Mouse (Mus musculus) liver, embryonic 12.5 days (tissue): ENCODE data around the gene Nanog. TPM values are rescaled to one million over a fixed set of nuclear protein-coding genes. Genes with fewer than 3 reads are reported as not detected.

Experiments
- ATAC-seq: fragments of 200-750 bp; cut with Nextera tagmentation; 2 replicates; pipeline ENCODE4 v1.8.0; 2017; ENCODE audit warnings: moderate number of reproducible peaks, mild to moderate bottlenecking, moderate library complexity
- H3K27ac ChIP-seq: fragments of 300-500 bp; sonication (generic); 2 replicates; pipeline ENCODE4 v1.5.1; 2016; ENCODE audit warnings: mild to moderate bottlenecking
- H3K27me3 ChIP-seq: fragments of 300-500 bp; sonication (generic); replicated peaks from 2 replicates; pipeline ENCODE4 v1.6.1; 2016; ENCODE audit warnings: mild to moderate bottlenecking, moderate library complexity
- H3K36me3 ChIP-seq: fragments of 300-500 bp; sonication (generic); 2 replicates; pipeline ENCODE4 v1.6.1; 2016; ENCODE audit warnings: mild to moderate bottlenecking, moderate library complexity
- H3K4me1 ChIP-seq: fragments of 300-500 bp; sonication (generic); 2 replicates; pipeline ENCODE4 v1.6.1; 2016
- H3K4me2 ChIP-seq: fragments of 300-500 bp; sonication (generic); 2 replicates; pipeline ENCODE4 v1.6.1; 2016; ENCODE audit warnings: mild to moderate bottlenecking, moderate library complexity
- H3K4me3 ChIP-seq: fragments of 300-500 bp; sonication (generic); 2 replicates; pipeline ENCODE4 v1.5.1; 2016; ENCODE audit warnings: mild to moderate bottlenecking, moderate library complexity
- H3K9ac ChIP-seq: fragments of 300-500 bp; sonication (generic); 2 replicates; pipeline ENCODE4 v1.6.1; 2016; ENCODE audit warnings: mild to moderate bottlenecking, moderate library complexity
- H3K9me3 ChIP-seq: fragments of 300-500 bp; sonication (generic); replicated peaks from 2 replicates; pipeline ENCODE4 v1.6.1; 2016; ENCODE audit warnings: mild to moderate bottlenecking, moderate library complexity
- WGBS: fragments of 180-500 bp; shearing (Covaris S2); methylation state at CpG from one replicate; pipeline ENCODE4 v1.1.7; 2016; ENCODE audit not compliant: insufficient replicate concordance; 5-methylcytosine and 5-hydroxymethylcytosine counted together
- polyA plus RNA-seq: library from polyadenylated mRNA; unstranded; fragments of >200 nt; fragmentation: Nextera tagmentation; extraction: Ambion mirVana; gene quantifications from 2 replicates; pipeline ENCODE4 v1.2.1, GENCODE M21; 2016

Gene Nanog
- 0.12 TPM in 1 of 2 replicates, not detected in the other for polyA plus RNA-seq

DNA sequence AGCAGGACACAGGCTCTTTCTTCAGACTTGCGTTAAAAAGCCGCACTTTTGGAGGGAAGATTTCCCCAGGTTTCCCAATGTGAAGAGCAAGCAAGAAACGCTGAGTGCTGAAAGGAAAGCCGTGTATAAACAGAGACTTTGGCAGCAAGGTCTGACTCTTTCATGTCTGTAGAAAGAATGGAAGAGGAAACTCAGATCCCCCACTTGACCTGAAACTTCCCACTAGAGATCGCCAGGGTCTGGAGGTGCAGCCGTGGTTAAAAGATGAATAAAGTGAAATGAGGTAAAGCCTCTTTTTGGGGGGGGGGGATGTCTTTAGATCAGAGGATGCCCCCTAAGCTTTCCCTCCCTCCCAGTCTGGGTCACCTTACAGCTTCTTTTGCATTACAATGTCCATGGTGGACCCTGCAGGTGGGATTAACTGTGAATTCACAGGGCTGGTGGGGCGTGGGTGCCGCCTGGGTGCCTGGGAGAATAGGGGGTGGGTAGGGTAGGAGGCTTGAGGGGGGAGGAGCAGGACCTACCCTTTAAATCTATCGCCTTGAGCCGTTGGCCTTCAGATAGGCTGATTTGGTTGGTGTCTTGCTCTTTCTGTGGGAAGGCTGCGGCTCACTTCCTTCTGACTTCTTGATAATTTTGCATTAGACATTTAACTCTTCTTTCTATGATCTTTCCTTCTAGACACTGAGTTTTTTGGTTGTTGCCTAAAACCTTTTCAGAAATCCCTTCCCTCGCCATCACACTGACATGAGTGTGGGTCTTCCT lies at the start of gene Nanog:
Gene Nanog, plus strand, starts transcription at position 454 of the 765 bp plus-strand sequence.
- H3K36me3 ChIP-seq = no peaks in the 10 kb centered on the region
- no peak within 1 kb of the TSS for H3K4me2 ChIP-seq
- H3K27me3 ChIP-seq = peaks cover 31% of the 10 kb centered on the region
- H3K9ac ChIP-seq = no peak within 1 kb of the TSS
- no peaks in the 10 kb centered on the region for H3K4me1 ChIP-seq
- no peak within 1 kb of the TSS for H3K27ac ChIP-seq
- H3K9me3 ChIP-seq = no peaks in the 10 kb centered on the region
- H3K4me3 ChIP-seq = no peak within 1 kb of the TSS
- 20% methylated on average over 12 of the region's 12 CpGs for WGBS
- ATAC-seq = no peak

DNA sequence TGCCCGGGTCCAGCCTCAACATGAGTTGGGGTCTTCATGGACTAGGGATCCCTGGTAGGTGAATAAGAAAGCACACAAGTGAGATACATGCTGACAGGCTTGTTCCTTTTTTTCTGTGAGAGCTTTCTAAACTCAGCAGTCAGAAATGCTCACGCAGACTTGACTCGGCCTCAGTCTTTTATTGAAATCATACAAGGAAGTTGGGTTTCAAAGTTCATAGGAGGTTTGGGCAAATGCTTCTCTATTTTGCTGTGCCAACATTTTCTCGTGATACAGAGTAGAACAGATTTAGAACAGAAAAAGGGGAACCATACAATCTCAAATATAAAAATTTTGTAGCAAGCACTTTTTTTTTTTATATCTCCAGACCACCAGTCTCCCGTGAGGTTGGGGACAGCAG lies 49.7 kb upstream of the Nanog start:
- H3K36me3 ChIP-seq = no peaks in the 10 kb centered on the region
- no peak overlapping the region for H3K27ac ChIP-seq
- H3K9me3 ChIP-seq = no peaks in the 10 kb centered on the region
- peaks cover 9% of the 10 kb centered on the region; the same call in 1 of the 2 replicates for H3K27me3 ChIP-seq
- H3K4me2 ChIP-seq = no peak overlapping the region
- WGBS = 49% methylated on average over 5 of the region's 5 CpGs
- H3K9ac ChIP-seq = no peak overlapping the region
- no peak for ATAC-seq
- no peak overlapping the region for H3K4me3 ChIP-seq
- H3K4me1 ChIP-seq = no peaks in the 10 kb centered on the region

DNA sequence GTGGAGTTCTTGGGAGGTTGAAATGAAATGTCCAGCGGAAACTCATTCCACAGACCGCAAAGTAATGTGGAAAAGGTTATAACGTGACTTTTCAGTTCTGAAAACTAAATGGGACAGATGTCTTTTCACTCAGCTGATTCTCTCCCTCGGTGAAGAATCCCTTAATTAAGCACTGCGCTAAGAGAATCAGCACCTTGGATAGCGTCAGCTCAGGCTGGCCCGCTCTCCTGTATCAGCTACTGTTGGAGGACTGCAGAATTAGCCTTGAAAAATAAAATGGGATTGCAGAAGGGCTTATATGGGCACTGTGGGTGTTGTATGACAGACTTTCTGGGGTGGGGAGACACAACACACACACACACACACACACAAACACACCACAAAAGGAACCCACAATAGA lies 47.7 kb upstream of the Nanog start:
- Histone ChIP-seq H3K9me3 (no peaks in the 10 kb centered on the region), H3K36me3 (no peaks in the 10 kb centered on the region), H3K27ac (no peak overlapping the region), H3K27me3 (peaks cover 23% of the 10 kb centered on the region), H3K4me2 (no peak overlapping the region), H3K9ac (no peak overlapping the region), H3K4me1 (peaks cover 7% of the 10 kb centered on the region), H3K4me3 (no peak overlapping the region)
- WGBS = 11% methylated on average over 7 of the region's 7 CpGs
- ATAC-seq = no peak

DNA sequence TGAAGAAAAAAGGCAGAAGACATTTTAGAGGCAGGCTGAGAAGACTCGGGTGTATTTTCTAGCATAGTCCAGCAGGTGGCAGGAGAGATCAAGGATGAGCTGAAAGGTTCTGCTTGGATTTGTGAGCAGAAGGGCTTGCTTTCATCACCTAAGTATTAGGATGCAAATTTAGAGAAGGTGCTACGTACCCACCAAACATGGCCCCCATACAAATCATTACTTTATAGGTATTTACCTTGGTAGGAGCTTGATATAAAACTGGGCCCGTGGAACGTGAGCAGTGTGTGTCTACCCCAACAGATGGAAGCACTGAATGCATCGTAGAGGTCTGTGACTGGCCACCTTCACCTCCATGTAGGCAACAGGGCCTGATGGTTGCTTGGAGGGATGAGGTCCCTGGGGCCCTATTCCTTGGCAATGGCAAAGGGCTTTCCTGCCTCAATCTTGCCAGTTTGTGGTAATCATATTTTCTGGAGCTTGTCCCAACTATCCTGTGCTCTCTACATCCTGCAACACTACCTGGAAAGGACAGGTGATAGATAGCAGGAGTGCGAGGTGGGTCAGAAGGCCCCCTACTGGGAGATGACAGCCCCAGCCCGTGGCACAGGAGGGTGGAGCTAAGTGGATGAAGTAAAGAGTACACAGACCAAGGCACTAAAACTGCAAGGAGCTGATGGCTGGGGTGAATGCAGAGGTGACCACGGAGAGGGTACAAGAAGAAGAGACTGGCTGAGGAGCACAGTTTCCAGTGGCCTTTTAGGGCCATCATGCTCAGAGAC lies 46.5 kb upstream of the Nanog start:
- no peaks in the 10 kb centered on the region for H3K36me3 ChIP-seq
- no peak overlapping the region for H3K9ac ChIP-seq
- WGBS = 25% methylated on average over 8 of the region's 8 CpGs

DNA sequence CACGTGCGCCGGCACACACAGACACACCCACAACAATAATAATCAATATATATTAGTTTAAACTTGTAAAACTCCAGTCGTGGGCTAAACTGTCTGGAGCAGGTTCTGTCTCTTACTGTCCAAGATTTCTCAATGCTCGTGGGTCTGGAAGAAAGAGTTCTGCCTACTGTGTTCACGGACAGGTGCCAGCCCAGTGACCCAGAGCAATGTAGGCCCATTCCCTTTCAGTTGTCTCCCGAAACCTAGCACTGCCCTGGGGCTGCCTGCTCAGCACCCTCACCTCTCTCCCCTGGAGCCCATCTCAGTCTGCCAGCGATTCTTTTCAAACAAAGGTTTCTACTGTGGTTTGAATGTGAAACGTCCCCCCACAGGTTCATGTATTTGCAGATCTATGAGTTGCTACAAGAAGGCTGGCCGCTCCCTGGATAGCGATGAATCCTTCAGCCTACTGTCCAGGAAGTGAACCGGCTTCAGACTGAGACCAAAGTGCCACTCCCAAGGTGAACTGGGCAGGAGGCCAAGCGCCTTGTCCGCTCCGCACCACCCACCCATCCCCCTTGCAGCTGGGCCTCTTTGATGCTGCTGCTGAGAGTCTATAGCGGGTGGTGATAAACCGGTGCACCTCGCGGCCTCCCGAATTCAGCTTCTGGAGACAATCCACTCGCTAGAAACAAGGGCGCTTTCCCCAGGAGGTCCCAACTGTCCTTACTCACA lies 44.6 kb upstream of the Nanog start:
- ATAC-seq = no peak
- Histone ChIP-seq H3K4me2 (peak overlapping the region; percentile 3; the same call in 1 of the 2 replicates), H3K36me3 (no peaks in the 10 kb centered on the region), H3K4me1 (peaks cover 7% of the 10 kb centered on the region), H3K27me3 (peaks cover 33% of the 10 kb centered on the region), H3K9ac (no peak overlapping the region), H3K4me3 (no peak overlapping the region), H3K27ac (no peak overlapping the region), H3K9me3 (no peaks in the 10 kb centered on the region)
- WGBS = 34% methylated on average over 22 of the region's 22 CpGs

More for the DNA sequence above, 46.5 kb upstream of the Nanog start:
- H3K4me2 ChIP-seq = no peak overlapping the region
- peaks cover 7% of the 10 kb centered on the region for H3K4me1 ChIP-seq
- no peak overlapping the region for H3K27ac ChIP-seq
- H3K9me3 ChIP-seq = no peaks in the 10 kb centered on the region
- peaks cover 23% of the 10 kb centered on the region for H3K27me3 ChIP-seq
- H3K4me3 ChIP-seq = no peak overlapping the region
- ATAC-seq = no peak

DNA sequence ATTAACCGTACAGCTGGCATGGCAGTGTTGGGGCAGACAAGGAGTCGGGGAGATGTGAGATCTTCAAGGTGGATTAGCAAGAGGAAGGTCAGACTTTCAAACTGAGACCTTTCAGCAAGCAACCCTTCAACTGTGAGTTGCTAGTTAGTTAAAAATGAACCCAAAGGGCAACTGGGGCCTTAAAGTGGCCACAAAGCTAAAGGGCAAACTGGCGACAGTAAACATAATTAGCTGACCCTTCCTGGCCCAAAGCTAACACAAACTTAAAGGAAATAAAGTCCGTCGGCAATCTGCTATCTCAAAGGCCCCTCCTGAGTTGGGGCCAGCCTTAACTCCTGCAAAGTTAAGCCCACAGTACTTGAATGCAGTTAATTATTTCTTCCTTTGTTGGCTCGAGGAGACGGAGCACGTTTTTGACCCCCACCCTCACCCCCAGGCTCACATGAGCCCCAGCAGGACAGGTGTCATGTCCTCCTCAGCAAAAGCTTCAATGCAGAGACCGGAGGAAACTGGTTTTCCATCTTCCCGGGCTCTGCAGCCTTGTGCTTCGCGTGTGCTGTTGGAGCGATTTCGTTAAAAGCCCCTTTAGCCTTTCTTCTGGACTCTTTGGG lies 43.6 kb upstream of the Nanog start:
- Histone ChIP-seq H3K27ac (no peak overlapping the region), H3K4me1 (peaks cover 7% of the 10 kb centered on the region), H3K4me2 (no peak overlapping the region), H3K36me3 (no peaks in the 10 kb centered on the region), H3K9me3 (no peaks in the 10 kb centered on the region), H3K4me3 (no peak overlapping the region), H3K27me3 (peaks cover 37% of the 10 kb centered on the region), H3K9ac (no peak overlapping the region)
- 44% methylated on average over 14 of the region's 14 CpGs for WGBS
- ATAC-seq = no peak

DNA sequence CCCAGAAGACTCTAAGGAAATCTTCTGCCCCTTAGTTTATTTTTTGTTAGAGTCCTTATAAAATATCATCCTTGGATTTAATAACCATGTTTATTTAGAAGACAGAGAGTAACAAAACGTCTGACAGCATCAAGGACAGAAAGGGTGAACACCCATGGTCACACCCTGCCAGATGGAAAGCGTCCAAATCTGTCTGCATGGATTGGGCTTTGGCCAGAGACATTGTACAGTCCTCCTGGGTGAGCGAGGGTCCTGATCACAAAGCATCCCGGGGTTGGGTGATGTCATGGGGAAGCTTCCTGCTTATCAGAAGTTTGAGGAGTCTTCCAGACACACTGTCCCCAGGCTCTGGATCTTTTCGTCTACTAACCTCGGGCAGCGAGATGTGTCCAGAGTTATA lies 41.4 kb upstream of the Nanog start:
- Histone ChIP-seq H3K36me3 (no peaks in the 10 kb centered on the region), H3K27me3 (peaks cover 37% of the 10 kb centered on the region), H3K9ac (no peak overlapping the region), H3K27ac (no peak overlapping the region), H3K4me1 (peaks cover 7% of the 10 kb centered on the region), H3K4me3 (no peak overlapping the region), H3K4me2 (no peak overlapping the region), H3K9me3 (no peaks in the 10 kb centered on the region)
- WGBS = 39% methylated on average over 7 of the region's 7 CpGs
- ATAC-seq = no peak

DNA sequence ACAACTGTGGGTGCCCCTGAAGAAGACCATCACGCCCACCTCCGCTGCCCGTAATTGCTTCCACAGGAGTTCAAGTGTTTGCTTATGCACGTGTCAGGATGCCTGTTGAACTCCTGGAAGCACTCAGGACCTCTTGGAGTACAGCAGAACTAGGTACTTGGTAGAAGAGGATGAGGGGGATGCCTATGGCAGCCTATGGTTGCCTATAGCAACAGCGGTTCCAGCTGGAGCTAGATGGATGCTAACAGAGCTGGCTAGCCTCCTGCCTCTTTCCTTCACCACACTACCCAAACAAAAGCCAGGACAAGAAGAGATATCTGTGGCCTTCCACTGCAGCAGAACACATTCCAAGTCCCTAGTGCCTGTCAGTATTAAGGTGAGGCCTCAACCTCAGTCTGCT lies 39.6 kb upstream of the Nanog start:
- no peak overlapping the region for H3K27ac ChIP-seq
- no peaks in the 10 kb centered on the region for H3K36me3 ChIP-seq
- H3K9me3 ChIP-seq = no peaks in the 10 kb centered on the region
- H3K4me2 ChIP-seq = no peak overlapping the region
- WGBS = 62% methylated on average over 5 of the region's 5 CpGs
- ATAC-seq = no peak
- H3K4me3 ChIP-seq = no peak overlapping the region
- H3K4me1 ChIP-seq = peaks cover 7% of the 10 kb centered on the region
- H3K9ac ChIP-seq = no peak overlapping the region
- H3K27me3 ChIP-seq = peaks cover 27% of the 10 kb centered on the region

DNA sequence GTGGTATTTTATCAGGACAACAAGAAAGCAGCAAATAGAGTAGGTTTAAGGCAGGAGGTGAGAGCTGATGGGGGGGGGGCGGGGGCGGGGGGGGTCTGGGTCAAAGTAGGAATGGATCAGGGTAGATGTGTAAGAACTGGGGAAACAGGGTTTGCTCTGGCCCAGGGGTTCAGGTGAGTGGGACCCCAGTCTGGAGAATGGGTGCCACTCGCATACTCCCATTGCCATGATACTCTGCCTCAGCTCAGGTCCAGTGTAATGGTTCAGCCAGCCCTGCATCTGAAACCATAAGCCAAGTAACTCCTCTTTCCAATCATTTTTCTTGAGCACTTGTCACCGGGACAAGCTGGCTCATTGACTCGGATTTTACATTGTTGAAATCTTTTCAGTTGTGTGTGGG lies 38.5 kb upstream of the Nanog start:
- Histone ChIP-seq H3K9me3 (no peaks in the 10 kb centered on the region), H3K36me3 (no peaks in the 10 kb centered on the region), H3K4me1 (no peaks in the 10 kb centered on the region; the same call in 1 of the 2 replicates), H3K4me2 (no peak overlapping the region), H3K27ac (no peak overlapping the region), H3K27me3 (peaks cover 16% of the 10 kb centered on the region; the same call in 1 of the 2 replicates), H3K4me3 (no peak overlapping the region), H3K9ac (no peak overlapping the region)
- WGBS = 61% methylated on average over 5 of the region's 5 CpGs
- no peak for ATAC-seq

DNA sequence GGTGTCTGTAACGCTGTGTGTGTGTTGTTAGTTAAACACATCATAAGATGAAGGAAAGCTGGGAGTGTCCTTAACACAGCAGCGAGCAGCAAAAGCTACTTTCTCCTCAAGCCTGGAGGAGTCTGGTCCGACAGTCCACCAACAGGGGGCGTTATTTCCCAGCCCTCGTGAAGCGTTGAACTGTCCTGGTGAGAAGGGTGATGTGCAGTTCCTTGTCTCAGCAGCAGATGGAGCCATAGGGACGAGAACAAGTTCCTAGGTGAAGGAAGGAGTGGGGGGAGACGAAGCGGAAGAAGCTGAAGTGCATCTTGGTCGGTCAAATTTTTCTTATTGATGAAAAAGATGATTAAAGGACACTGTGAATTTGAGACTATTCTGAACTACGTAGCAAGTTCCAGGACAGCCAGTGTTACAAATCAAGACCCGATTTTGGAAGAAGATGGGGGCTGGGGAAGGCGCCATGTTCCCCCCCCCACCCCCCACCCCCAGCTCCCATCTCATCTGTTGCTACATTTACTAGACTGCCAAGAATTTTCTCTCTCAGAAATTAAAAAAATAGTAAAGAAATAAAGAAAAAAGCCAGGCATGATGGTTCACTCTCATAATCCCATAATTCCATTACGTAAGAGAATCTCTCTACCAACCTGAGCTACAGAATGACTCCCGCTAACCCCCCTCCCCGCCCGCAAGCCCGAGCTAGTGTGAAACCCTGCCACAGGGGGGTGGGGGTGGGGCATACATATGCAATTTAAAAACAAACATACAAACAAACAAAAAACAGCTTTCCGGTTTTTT lies 37.7 kb upstream of the Nanog start:
- Histone ChIP-seq H3K4me2 (peak overlapping the region; percentile 65), H3K4me3 (peak overlapping the region; percentile 44), H3K9ac (no peak overlapping the region), H3K27me3 (0 out of 2 replicates have a peak, but pooled peaks cover 14% of the 10 kb centered on the region), H3K4me1 (no peaks in the 10 kb centered on the region; the same call in 1 of the 2 replicates), H3K27ac (no peak overlapping the region), H3K9me3 (no peaks in the 10 kb centered on the region), H3K36me3 (no peaks in the 10 kb centered on the region)
- WGBS = 10% methylated on average over 19 of the region's 19 CpGs
- peak; percentile 77 for ATAC-seq

DNA sequence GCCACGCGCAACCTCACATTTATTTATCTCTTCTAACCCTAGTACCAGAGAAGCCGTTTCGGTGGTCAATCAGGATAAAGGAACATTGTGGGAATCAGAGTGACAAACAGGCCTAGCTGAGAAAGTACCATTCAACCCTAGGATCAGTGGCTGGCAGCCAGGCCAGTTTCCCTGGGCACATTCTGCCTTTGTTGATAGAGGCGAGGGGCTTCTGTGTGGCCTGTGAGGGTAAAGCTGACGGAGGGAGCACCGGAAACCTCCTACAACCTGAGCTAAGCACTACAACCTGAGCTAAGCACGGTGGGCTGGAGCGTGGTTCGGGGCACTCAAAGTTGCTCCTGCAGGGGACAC lies 37.1 kb upstream of the Nanog start:
- no peaks in the 10 kb centered on the region for H3K36me3 ChIP-seq
- no peak overlapping the region for H3K4me3 ChIP-seq
- peak overlapping the region; percentile 65 for H3K4me2 ChIP-seq
- no peaks in the 10 kb centered on the region for H3K9me3 ChIP-seq
- no peak for ATAC-seq
- no peak overlapping the region for H3K27ac ChIP-seq
- WGBS = 52% methylated on average over 10 of the region's 10 CpGs
- H3K4me1 ChIP-seq = no peaks in the 10 kb centered on the region; the same call in 1 of the 2 replicates
- 0 out of 2 replicates have a peak, but pooled peaks cover 14% of the 10 kb centered on the region for H3K27me3 ChIP-seq
- H3K9ac ChIP-seq = no peak overlapping the region
